Mouse (Mus musculus) erythroblast, adult 5-6 weeks (primary cell): Measurements from ENCODE around the gene Tmem229b. TPM values are rescaled to one million over a fixed set of nuclear protein-coding genes. Genes with fewer than 3 reads are reported as not detected.
A peak's percentile ranks its signal among the peaks of the same experiment; 100 is the strongest.

Experiments used
- ATAC-seq: replicated peaks from 2 replicates; pipeline ENCODE4 v1.8.0; 2016; ENCODE audit warnings: moderate number of reproducible peaks, mild to moderate bottlenecking, moderate TSS enrichment, inconsistent platforms; ENCODE audit not compliant: poor library complexity, low FRiP score, severe bottlenecking
- total RNA-seq, 2 experiments: library from RNA; stranded (forward) in 1 of 2; stranded (reverse) in 1 of 2; fragments of 150-400 nt in 1 of 2; fragments of 200-764, 138-1000 nt in 1 of 2; gene quantifications; 2 replicates each; pipeline versions ENCODE4 v1.2.3 to v1.2.4; 2015 to 2017; ENCODE audit warnings: low replicate concordance in 2 of 2

The Tmem229b gene
- total RNA-seq, 2 experiments from 2014 or later: 7.1 to 9.5 TPM

GRCm38 (mm10) chr12:79010569-79010968 is 3.1 kb upstream of the Tmem229b start:
- no peak for ATAC-seq

- ATAC-seq: no peak; the same call in 1 of the 2 replicates
Measured at GRCm38 (mm10) chr12:79006478-79007125, 825 bp downstream of the Tmem229b start.

- no peak for ATAC-seq
Measured at GRCm38 (mm10) chr12:79006076-79006475, 1.4 kb downstream of the Tmem229b start.

GRCm38 (mm10) chr12:79005456-79005855 is 2.0 kb downstream of the Tmem229b start:
- no peak for ATAC-seq

- no peak for ATAC-seq
Measured at GRCm38 (mm10) chr12:79002978-79003377, 4.4 kb downstream of the Tmem229b start.

- ATAC-seq: no peak
Measured at GRCm38 (mm10) chr12:79002406-79002805, 5.0 kb downstream of the Tmem229b start.

GRCm38 (mm10) chr12:78996711-78997110 is 10.7 kb downstream of the Tmem229b start:
- ATAC-seq: no peak

GRCm38 (mm10) chr12:78996271-78996670 is 11.2 kb downstream of the Tmem229b start:
- no peak for ATAC-seq

GRCm38 (mm10) chr12:78987581-78988081 is 19.8 kb downstream of the Tmem229b start:
- ATAC-seq: no peak

- ATAC-seq: no peak
Measured at GRCm38 (mm10) chr12:78984035-78984432, 23.4 kb downstream of the Tmem229b start.

- ATAC-seq: no peak
Measured at GRCm38 (mm10) chr12:78983296-78984034, 24.0 kb downstream of the Tmem229b start.

- no peak for ATAC-seq
Measured at GRCm38 (mm10) chr12:78981938-78982825, 25.2 kb downstream of the Tmem229b start.

GRCm38 (mm10) chr12:78981131-78981530 is 26.3 kb downstream of the Tmem229b start:
- ATAC-seq: no peak

GRCm38 (mm10) chr12:78980683-78981091 is 26.7 kb downstream of the Tmem229b start:
- peak; percentile 39 for ATAC-seq

GRCm38 (mm10) chr12:78977552-78977951 is 29.9 kb downstream of the Tmem229b start:
- no peak for ATAC-seq

GRCm38 (mm10) chr12:78977078-78977477 is 30.3 kb downstream of the Tmem229b start:
- no peak for ATAC-seq

- ATAC-seq: no peak
Measured at GRCm38 (mm10) chr12:78975836-78976235, 31.6 kb downstream of the Tmem229b start.

GRCm38 (mm10) chr12:78974767-78975166 is 32.7 kb downstream of the Tmem229b start:
- ATAC-seq: no peak

- no peak for ATAC-seq
Measured at GRCm38 (mm10) chr12:78973779-78974178, 33.6 kb downstream of the Tmem229b start.

GRCm38 (mm10) chr12:78971649-78972048 is 35.8 kb downstream of the Tmem229b start:
- no peak for ATAC-seq
